Mouse (Mus musculus) megakaryocyte-erythroid progenitor cell, adult 5-6 weeks (primary cell): ENCODE results near the gene Mvp. TPM values are rescaled to one million over a fixed set of nuclear protein-coding genes. Genes with fewer than 3 reads are reported as not detected.

Source experiments
- ATAC-seq: replicated peaks from 2 replicates; pipeline ENCODE4 v1.8.0; 2016; ENCODE audit warnings: mild to moderate bottlenecking, inconsistent platforms; ENCODE audit not compliant: severe bottlenecking, poor library complexity, low FRiP score, low TSS enrichment
- total RNA-seq, 2 experiments: library from RNA; stranded (forward) in 1 of 2; stranded (reverse) in 1 of 2; fragments of 200-1000, 215-1000 nt in 1 of 2; fragments of >200 nt in 1 of 2; fragmentation: Nextera tagmentation in 1 of 2; gene quantifications; 2 replicates each; pipeline ENCODE4 v1.2.3; 2014 to 2017

Mvp gene
- total RNA-seq (2014; fragmentation: Nextera tagmentation), result 5.6 and 7.9 TPM in 2 replicates
- total RNA-seq (2017), result 13.5 and 19.7 TPM in 2 replicates

DNA sequence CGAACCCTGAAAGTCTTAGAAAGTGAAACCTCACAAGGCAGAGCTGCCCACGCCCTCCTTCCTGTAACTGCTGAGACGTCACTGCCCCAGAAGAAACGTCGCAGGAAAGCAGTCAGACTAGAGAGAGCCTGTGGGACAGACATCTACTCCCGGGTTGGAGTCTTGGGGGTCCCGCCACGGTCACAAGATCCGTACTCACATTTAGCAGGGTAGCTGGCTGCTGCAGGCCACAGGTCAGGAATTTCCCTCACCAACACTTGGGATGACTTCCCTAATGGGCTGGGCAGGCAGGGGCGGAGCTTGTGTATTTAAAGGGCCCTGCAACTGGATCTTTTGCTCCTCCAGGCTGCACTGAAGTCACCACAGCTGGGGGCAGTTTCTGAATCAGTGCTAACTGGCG lies at the start of gene Mvp:
Gene Mvp (minus strand): TSS at position 302 of the 400 bp plus-strand sequence.
- peak; percentile 30; the same call in 1 of the 2 replicates for ATAC-seq

GRCm38 (mm10) chr7:127055026-127055585 lies 40.7 kb upstream of the Mvp start:
- ATAC-seq, result no peak

- peak; percentile 96 for ATAC-seq
Observed at GRCm38 (mm10) chr7:127041851-127042672, 27.6 kb upstream of the Mvp start, which contains the start of gene Kif22. Kif22 (minus strand) TSS chr7:127042471.

DNA sequence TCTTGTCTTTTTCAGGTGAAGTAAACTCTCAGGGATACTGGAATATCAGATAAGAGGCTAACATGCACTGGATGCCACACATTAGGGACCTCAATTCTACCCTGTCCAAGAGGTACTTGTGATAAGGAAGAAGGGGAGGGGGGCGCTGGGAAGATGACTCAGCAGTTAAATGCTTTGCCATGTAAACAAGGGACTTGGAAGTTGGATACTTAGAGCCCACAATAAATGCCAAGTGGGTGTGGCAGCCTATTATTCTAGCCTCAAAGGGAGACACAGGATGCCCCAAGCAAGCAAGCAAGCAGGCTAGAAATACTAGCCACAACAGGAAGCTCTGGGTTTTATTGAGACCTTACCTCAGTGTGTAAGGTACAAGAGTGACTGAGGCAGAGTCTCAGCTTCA lies 16.8 kb upstream of the Mvp start:
- ATAC-seq, result no peak

- no peak for ATAC-seq
Observed at GRCm38 (mm10) chr7:127030172-127030571, 15.8 kb upstream of the Mvp start.

DNA sequence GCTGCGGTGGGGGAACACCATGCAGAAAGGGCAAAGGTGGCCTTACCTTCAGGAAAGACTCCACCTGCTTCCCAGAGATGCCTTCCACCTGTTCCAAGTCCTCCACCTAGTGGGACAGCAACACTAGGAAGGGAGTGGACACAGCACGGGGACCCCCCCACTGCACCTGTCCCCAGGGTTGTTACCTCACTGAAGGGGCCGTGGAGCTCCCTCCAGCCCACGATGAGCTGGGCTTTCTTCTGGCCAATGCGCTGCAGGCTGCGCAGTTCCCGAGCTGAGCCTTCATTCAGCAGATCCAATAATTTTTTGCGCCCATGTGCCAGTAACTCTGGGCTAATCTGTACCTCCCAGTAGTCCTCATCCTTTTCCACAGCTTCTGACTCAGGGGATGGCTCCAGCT lies 13.5 kb upstream of the Mvp start:
- ATAC-seq, result no peak

DNA sequence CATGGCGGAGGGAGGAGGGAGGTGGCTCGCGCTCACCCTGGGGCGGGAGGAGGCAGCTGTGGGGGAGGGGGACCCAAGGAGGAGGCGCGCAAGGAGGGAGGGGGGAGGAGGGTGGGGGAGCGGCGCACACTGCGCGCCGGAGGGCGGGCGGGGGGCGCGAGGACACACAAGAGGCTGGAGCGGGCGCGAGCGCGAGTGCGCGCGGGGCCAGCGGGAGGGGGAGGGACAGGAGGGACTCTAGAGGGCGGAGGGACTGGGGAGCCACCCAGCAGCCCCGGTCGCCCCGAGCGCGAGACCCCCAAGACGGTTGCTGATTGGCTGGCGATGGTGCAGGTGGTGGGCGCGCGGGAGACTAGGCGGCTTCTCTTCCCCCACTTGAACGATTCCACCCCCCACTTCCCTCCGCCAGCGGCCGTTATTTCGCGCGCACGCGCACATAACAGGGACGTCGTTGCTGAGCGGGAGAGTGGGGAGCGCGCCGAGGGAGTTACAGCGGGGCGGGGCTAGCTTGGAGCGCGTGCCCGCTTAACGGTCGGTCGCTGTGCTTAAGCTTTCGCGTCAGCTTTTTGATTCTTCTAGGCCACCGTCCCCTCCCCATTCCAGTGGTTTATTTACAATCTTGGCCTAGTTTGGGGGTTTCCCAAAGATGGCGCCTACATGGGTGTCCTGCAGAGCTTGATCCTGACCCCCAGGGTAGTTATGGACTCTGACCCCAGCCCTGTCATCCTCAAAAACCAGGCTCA lies 12.7 kb upstream of the Mvp start, which contains the start of gene Maz:
Gene Maz (minus strand): TSS at position 54 of the 743 bp plus-strand sequence.
- peak; percentile 81 for ATAC-seq

GRCm38 (mm10) chr7:127026616-127026983 lies 12.2 kb upstream of the Mvp start:
- no peak for ATAC-seq

- 0 out of 2 replicates have a peak, but pooled peaks have one; percentile 14 for ATAC-seq
Observed at GRCm38 (mm10) chr7:127026161-127026600, 11.8 kb upstream of the Mvp start.

DNA sequence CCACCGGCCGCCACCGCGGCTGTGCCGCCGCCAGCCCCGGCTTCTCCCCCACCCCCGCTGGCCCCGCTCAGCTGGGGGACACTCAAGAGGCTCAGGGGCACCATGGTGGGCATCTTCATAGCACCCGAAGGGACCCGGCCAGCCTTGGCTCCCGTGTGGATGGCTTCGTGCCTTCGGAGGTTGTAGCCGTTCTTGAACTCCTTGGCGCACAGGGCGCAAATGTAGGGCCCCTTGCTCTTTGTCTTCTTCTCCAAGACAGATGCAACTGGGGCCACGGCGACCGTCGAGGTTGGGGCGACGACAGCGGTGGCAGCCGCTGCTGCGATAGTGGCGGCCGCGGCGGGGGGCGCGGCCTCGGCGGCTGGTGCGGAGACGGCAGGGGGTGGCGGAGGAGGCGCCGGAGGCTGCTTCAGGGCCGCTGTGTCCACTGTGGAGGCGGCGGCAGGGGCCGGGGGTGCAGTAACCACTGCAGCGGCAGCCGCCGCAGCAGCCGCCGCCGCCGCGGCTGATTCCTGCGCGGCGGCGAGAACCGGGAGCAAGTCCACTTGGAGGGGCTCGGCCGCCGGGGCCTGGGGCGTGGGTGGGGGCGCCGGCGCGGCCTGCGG lies 11.2 kb upstream of the Mvp start:
- no peak for ATAC-seq

DNA sequence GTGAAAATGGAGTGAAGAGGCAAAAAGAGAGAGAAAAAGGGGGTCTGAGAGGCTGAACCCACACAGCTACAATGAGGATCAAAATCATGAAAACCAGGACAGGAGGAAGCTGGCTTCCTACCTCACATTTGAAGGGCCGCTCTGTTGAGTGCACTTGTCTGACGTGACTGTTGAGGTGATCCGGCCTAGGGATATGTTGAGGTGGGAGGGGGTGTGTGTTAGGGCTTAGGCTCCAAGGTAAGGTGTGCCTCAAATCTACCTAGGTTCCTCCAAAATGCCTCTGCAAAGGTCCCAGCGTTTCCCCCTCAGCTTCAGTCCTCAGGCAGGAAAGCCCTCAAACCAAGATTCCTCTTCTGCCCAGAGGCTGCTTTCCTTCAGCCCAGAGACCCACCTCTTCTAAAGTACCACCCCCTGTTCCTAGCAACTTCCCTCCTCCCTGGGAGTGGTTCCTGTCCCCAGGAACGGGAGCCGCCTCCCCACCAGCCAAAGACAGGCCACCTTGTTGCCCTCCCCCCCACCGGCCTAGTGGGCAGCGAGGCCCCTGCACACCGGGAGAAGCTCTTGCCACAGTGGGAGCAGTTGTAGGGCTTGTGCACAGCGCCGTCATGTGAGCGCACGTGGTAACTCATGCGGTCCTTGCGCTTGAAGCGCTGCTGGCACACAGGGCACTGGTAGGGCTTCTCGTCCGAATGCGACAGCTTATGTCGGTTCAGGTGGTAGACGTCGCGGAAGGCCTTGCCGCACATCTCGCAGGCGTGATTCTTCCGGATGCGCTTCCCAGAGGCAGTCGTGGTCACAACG lies 10.5 kb upstream of the Mvp start:
- ATAC-seq, result peak; percentile 22

GRCm38 (mm10) chr7:127023896-127024690 lies 9.7 kb upstream of the Mvp start:
- ATAC-seq, result no peak

DNA sequence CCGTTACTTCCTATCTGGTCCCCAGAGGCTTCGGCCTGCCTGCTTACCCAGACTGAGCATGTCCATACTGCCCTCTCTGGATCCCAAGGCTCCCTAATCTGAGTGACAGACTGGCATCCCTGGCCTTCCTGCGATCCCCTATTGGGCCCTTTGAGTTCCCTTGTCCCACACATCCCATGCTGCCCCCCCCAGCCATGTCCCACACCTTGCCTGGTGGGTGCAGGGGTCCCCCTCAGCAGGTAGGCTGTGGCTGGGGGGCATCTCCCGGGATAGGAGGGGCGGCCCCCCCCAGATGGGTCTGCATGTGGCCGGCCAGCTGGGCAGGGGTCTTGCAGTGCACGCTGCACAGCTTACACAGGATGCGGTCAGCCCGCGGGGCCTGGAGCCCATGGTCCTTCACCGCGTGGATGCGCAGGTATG lies 8.9 kb upstream of the Mvp start:
- no peak for ATAC-seq

DNA sequence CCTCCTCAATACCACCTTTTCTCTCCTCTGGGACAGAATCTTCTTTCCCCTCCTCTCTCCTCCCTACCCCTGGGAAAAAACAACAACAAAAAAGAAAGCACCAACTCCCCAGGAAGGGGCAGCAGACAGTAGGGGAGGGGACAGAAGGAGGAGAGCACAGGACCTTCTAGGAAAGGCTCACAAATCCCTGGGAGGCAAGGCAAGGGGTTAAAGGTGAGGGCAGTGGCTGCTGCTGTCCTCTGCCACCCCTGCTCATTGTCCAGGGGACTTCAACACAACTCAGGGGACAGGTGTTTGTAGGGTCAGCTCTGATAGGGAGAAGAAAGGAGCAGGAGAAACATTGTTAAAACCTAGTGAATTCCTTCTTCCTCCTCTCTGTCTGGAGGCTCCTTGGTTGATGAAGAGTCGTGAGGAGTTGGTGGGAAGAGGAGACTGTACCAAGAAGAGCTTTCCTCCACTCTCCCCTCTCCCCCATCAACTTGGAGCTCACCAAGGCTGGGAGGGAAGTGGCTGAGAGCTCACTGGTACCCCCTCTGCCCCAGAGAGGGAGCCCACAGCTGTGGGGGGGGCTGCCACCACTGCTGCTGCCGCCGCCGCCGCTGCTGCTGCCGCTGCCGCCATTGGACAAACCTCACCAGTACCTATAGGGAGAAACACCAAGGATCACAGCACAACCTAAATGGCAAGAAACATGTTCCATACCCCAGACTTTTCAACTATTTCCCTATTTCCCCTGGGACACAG lies 8.3 kb upstream of the Mvp start:
- ATAC-seq, result no peak

DNA sequence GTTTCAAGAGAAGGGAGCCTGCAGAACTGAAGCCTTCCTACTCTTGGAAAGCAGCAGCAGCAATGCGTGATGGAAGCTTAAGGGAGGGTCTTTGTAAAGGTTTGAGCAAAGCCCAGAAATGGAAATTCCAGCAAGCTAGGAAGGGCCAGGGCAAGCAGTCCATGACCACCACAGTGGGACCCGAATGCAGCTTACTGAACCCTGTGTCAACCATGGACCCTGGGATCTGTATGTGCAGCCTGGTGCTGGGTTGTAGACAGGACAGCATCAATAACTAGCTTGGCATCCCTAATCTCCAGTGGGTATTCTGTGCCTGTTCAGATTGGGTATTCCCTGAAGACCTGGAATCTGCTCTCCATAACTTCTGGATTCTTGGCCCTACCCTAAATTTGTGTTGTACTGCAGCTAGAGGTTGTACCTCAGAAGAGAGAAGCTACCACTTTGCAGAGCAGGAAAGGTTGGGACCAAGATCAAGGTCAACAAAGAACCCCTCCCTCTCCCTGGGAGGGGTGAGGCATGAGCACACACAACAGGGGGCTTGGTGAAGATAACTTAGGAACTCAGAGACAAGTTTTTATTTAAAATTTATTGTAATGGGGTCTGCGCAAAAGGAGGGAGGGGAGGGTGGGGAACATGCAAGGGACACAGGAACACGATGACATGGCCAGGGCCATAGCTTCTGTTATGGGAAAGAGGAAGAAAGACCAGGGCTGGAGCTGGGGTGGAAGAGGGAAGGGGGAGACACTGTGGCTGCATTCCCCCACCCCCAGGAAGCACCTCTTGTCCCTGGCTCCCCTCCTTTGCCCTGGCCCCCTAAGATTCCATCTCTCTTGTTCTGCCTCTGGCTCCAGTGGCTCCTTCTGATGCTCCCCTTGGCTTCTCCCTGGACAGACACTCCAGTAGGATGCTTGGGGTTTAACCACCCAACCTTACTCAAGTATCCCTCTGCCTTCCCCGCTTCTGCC lies 7.4 kb upstream of the Mvp start:
- ATAC-seq, result no peak

DNA sequence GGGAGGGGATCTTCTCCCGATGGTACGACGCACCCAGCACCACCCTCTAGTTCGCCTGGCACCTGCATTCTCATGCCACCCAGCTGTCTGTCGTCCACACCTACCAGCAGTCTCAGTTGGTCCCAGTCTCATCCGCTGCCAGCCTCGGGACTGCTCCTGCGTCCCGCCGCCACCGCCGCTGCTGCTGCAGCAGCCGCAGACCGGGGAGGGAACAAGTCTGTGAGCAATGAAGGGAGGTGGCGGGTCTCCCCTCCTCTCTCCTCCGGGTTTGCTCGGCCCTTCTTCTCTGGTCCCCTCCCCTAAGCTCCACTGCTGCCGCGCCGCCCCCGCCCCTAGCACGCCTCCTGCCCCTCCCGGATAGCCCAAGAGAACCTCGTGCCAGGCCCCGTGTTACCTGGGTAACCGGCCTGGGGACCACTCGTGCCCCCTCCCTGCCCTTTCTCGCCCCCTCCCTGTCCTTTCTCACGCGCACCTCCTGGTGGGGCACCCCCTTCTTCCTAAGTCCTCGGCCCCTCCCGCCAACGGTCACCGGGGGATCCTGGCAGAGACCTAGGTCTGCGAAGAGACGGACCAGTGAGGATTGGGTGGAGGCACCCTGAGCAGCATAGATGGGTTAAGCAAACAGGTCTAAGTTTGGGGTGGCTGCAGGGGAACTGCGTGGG lies 6.6 kb upstream of the Mvp start, which contains the start of the genes Gm42742 and Prrt2:
Gene Gm42742 (minus strand): TSS at position 197 of the 662 bp plus-strand sequence.
Gene Prrt2 (minus strand): TSS at position 311 of the 662 bp plus-strand sequence.
- ATAC-seq, result no peak
